Mouse (Mus musculus) lung, adult 2 months (tissue): Measurements from ENCODE around the gene Lmtk3. TPM values are rescaled to one million over a fixed set of nuclear protein-coding genes. Genes with fewer than 3 reads are reported as not detected.
A peak's percentile ranks its signal among the peaks of the same experiment; 100 is the strongest.

Experiments used
- DNase-seq: peaks from one replicate; pipeline ENCODE4 v3.0.0; 2022
- H3K4me1 ChIP-seq: fragments of 200-500 bp; 2 replicates; pipeline ENCODE4 v1.6.1; 2011; ENCODE audit warnings: low read length; ENCODE audit not compliant: control insufficient read depth, insufficient read depth
- H3K4me3 ChIP-seq: fragments of 200-500 bp; replicated peaks from 2 replicates; pipeline ENCODE3; 2011; ENCODE audit warnings: low read depth, mild to moderate bottlenecking, control low read depth, low read length; ENCODE audit errors: extremely low read depth
- CTCF ChIP-seq: fragments of 200-500 bp; IDR thresholded peaks from 2 replicates; pipeline ENCODE4 v1.5.1; 2011; ENCODE audit warnings: mild to moderate bottlenecking, low read length, control low read depth; ENCODE audit not compliant: insufficient read depth
- POLR2A ChIP-seq: fragments of 200-500 bp; IDR thresholded peaks from 2 replicates; pipeline ENCODE4 v1.6.1; 2011; ENCODE audit warnings: low read depth, mild to moderate bottlenecking, control low read depth, low read length, borderline replicate concordance; ENCODE audit errors: extremely low read depth
- WGBS: fragments of 180-500 bp; shearing (Covaris S2); methylation state at CpG from one replicate; pipeline ENCODE4 v1.1.7; 2018; 5-methylcytosine and 5-hydroxymethylcytosine counted together
- polyA plus RNA-seq: library from polyadenylated mRNA; depleted of rRNA; stranded (reverse); fragments of >200 nt; gene quantifications from 2 replicates; pipeline ENCODE4 v1.2.3, GENCODE M21; 2012

Gene Lmtk3
- polyA plus RNA-seq, 1 experiment: 0.70 TPM

DNA sequence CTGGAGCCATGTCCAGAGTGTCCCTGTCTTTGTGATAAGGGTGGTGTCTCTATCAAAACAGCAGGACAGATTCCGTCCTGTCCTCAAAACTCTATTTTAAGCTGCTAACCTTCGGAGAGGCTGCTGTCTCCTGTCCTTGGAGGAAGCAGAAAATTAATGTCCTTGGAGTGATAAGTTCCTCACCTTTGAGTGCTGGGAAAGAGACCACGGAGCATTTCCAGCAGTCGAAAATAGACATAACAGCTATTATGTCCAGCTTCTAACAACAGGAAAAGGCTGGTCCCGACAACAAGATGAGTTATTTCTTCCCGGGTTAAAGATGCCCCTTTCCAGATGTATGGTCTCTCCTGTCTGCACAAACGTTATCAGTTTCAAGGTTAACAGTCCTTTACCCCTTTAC, 8.3 kb upstream of the Lmtk3 start:
- Histone ChIP-seq H3K4me3 (no peak overlapping the region), H3K4me1 (no peaks in the 10 kb centered on the region)
- no peak for DNase-seq
- TF ChIP-seq CTCF (no peak), POLR2A (no peak)
- 47% methylated on average over 7 of the region's 7 CpGs for WGBS

GRCm38 (mm10) chr7:45779081-45779641, 4.4 kb upstream of the Lmtk3 start:
- 13% methylated on average over 22 of the region's 22 CpGs for WGBS
- no peak for TF ChIP-seq POLR2A
- no peak for DNase-seq
- no peaks in the 10 kb centered on the region for H3K4me1 ChIP-seq
- no peak overlapping the region for H3K4me3 ChIP-seq

DNA sequence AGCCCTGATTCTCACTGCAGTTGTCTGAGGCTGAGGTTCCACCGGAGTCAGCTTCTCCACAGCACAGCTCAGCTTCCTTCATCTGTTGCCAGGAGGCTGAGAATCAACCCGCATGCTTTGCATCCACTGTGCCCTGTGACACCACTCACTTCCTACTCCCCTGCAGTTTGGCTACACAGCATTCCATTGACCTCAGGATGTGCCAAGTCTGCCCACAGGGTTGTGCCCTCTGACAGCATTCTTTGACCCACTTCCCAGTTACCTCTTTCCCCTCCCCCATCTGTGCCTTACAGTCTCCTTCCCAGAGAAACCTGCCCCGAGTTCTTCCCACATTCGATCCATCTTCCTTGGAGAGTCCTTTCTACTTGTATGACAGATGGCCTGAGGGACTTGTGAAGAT, 1.3 kb upstream of the Lmtk3 start:
- WGBS: 50% methylated on average over 4 of the region's 4 CpGs
- no peak overlapping the region for H3K4me3 ChIP-seq
- no peaks in the 10 kb centered on the region for H3K4me1 ChIP-seq
- no peak for DNase-seq
- TF ChIP-seq CTCF (no peak), POLR2A (no peak)

DNA sequence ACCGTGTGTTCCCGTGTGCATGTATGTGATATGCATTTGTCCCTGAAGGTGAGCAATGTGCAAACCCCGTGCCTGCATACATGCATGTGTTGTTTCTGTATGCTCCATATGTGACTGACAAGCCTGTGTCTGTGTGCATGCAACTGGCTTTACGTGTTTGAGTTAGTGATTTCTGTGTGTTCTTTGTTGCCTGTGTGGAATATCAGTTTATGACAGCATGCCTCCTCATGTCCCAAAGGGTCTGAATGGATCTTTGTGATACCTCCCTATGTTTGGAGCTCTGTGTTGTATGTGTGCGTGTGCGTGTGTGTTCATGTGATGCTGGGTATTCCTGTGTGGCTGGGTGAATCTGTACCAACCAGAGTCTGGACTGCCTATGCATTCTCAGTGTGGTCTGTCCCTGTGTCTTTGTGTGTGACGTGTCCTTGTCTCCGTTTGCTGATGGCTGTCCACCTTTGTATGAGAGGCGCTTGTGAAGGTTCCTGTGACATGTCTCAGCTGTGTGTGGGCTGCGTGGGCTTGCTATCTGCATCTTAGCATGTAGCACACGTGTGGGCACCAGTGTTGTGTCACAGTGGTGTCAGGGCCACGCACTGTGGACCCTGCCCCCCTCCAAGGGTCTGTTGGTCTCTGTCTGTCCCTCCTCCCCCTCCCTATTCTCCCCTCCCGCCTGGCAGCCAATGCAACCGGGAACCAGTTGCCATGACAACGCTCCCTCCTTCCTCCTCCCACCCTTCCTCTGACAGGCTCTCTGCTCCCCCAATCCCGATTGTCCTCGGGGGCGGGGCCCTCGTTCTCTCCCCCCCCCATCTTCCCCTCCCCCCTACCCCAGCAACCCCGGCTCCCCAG, 1.2 kb downstream of the Lmtk3 start, which contains the start of gene Sult2b1:
Gene Sult2b1, minus strand, starts transcription at position 146 of the 849 bp plus-strand sequence.
- whole genome bisulfite sequencing: 28% methylated on average over 20 of the region's 20 CpGs
- Histone ChIP-seq H3K4me1 (no peaks in the 10 kb centered on the region), H3K4me3 (peak within 1 kb of the TSS; percentile 74)
- no peak for DNase-seq
- no peak for TF ChIP-seq POLR2A
- TF ChIP-seq CTCF: no peak

GRCm38 (mm10) chr7:45785388-45786135, 2.0 kb downstream of the Lmtk3 start:
- DNase-seq: no peak
- no peaks in the 10 kb centered on the region for H3K4me1 ChIP-seq
- H3K4me3 ChIP-seq: no peak overlapping the region
- TF ChIP-seq CTCF (no peak), POLR2A (no peak)
- 3% methylated on average over 39 of the region's 42 CpGs for WGBS

DNA sequence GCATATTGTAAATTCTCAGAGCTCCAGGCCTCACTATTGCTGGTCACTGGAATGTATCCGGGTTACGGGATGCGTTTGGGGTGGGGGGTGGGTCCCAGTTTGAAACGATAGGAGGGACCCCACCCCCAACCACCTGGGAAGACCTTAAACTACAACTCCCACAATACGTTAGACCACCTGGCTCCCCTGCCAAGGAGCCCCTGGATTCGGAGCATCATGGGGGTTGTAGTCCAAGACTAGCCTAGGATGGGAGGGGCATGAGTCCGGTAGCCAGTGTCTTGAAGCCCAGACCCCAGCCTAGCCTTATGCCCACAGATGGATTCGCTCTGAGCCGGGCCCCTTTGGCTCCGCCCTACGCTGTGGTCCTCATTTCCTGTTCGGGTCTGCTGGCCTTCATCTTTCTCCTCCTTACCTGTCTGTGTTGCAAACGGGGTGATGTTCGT, 2.6 kb downstream of the Lmtk3 start:
- WGBS: 5% methylated on average over 14 of the region's 14 CpGs
- no peaks in the 10 kb centered on the region for H3K4me1 ChIP-seq
- H3K4me3 ChIP-seq: no peak overlapping the region
- TF ChIP-seq CTCF (no peak), POLR2A (no peak)
- DNase-seq: no peak

DNA sequence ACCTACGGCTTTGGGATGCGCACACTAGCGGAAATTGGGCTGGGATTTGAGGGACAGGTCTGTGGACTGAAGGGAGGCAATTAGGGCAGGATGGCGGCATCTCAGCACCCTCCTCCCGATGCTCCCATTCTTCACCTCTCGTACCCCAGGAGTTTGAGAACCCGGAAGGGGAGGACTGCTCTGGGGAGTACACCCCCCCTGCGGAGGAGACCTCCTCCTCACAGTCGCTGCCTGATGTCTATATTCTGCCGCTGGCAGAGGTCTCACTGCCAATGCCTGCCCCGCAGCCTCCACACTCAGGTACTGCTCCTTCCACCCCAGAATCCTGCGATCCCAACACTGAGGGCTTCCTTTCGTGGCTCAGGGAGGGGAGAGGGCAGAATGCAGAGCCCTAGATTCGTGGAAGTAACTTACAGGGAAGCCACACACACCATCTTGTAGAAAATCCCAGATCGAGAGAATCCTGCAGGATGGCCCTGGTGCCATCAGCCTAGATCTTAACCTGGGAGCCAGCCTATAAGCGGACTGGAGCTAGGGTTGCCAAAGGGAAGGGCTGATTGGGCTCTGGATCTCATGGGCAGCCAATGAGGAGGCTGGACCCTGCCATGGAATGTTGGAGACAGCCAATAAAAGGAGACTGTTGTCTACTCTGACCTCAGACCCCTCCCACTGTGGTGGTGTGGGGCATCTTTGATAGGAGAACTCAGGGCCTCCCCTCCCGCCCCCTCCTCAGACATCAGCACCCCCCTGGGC, 3.3 kb downstream of the Lmtk3 start:
- no peak overlapping the region for H3K4me3 ChIP-seq

DNA sequence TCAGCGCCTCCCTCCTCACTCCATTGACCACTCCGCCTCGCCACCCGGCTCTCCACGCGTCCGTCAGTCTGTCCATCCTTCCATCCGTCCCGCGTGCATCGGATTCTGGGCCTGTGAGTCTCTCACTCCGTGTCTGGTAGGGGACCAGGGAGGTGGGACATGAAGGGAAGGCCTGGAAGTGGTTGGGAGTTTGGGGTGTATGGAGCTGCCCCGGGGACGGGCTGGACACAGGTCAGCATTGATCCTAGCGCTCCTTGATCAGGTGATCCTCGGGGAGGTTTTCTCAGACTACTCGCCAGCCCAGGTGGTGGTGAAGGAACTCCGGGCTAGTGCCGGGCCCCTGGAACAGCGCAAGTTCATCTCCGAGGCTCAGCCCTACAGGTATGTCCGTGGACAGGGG, 4.1 kb downstream of the Lmtk3 start:
- Histone ChIP-seq H3K4me1 (no peaks in the 10 kb centered on the region), H3K4me3 (no peak overlapping the region)
- WGBS: 85% methylated on average over 22 of the region's 22 CpGs
- no peak for DNase-seq
- TF ChIP-seq CTCF (no peak), POLR2A (no peak)

More for the DNA sequence above, 3.3 kb downstream of the Lmtk3 start:
- 15% methylated on average over 17 of the region's 17 CpGs for WGBS
- no peak for TF ChIP-seq CTCF
- H3K4me1 ChIP-seq: no peaks in the 10 kb centered on the region
- DNase-seq: no peak

- WGBS: 37% methylated on average over 6 of the region's 6 CpGs
- no peak overlapping the region for H3K4me3 ChIP-seq
- no peak for DNase-seq
- H3K4me1 ChIP-seq: no peaks in the 10 kb centered on the region
- TF ChIP-seq POLR2A (no peak), CTCF (no peak)
These were observed 7.2 kb downstream of the Lmtk3 start for GRCm38 (mm10) chr7:45790721-45791120.
